Mouse (Mus musculus) thymus, postnatal 10 days (tissue): ENCODE results near the gene Dld.

Source experiments
- DNase-seq, 2 experiments: peaks; one replicate each; pipeline ENCODE4 v3.0.0; 2021; ENCODE audit warnings: low spot score in 2 of 2

The Dld gene

GRCm38 (mm10) chr12:31294526-31294925, 56.7 kb downstream of the Dld start:
- DNase-seq = no peak

- no peak for DNase-seq
These were observed 57.7 kb downstream of the Dld start for GRCm38 (mm10) chr12:31293361-31294142.

- DNase-seq = no peak
These were observed 60.3 kb downstream of the Dld start for GRCm38 (mm10) chr12:31290951-31291350.

- no peak for DNase-seq
These were observed 62.2 kb downstream of the Dld start for GRCm38 (mm10) chr12:31289046-31289445.

GRCm38 (mm10) chr12:31283617-31284136, 67.6 kb downstream of the Dld start:
- no peak for DNase-seq

GRCm38 (mm10) chr12:31283131-31283530, 68.1 kb downstream of the Dld start:
- DNase-seq = no peak

- no peak for DNase-seq
These were observed 69.0 kb downstream of the Dld start for GRCm38 (mm10) chr12:31282241-31282640.
